Mouse (Mus musculus): ENCODE measurements around the gene Eml5.

DNA sequence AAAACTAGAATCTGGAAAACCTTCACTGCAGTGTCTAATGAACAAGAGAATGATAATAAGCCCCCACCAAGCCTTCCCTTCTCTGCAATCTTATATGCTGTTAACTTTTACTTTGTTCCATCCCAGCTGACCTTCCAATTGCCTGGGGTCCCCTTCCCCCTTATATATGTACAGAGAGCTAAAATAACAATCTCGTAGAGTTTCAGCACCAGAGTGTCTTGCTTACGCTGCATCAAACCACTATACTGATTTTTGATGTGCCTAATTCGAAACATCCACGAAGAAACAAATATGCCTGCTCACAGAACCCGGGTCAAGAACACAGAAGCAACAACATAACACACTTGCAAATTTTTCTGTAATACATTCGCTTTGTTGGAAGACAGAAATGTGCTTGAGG is 1.6 kb downstream of the Eml5 start:
- no peak for TF ChIP-seq POLR2A (IDR thresholded peaks at IDR 0.05; ENCODE audit: insufficient read length, low read depth)
- TF ChIP-seq E2F4 (IDR thresholded peaks at IDR 0.05; ENCODE audit: insufficient read depth) = no peak

All from myocyte (in vitro differentiated cells).